Mouse (Mus musculus) megakaryocyte-erythroid progenitor cell, adult 5-6 weeks (primary cell): ENCODE results near the gene Arhgef18. TPM values are rescaled to one million over a fixed set of nuclear protein-coding genes. Genes with fewer than 3 reads are reported as not detected.

Experiments used
- ATAC-seq: replicated peaks from 2 replicates; pipeline ENCODE4 v1.8.0; 2016; ENCODE audit warnings: mild to moderate bottlenecking, inconsistent platforms; ENCODE audit not compliant: severe bottlenecking, poor library complexity, low FRiP score, low TSS enrichment
- total RNA-seq, 2 experiments: library from RNA; stranded (forward) in 1 of 2; stranded (reverse) in 1 of 2; fragments of 200-1000, 215-1000 nt in 1 of 2; fragments of >200 nt in 1 of 2; fragmentation: Nextera tagmentation in 1 of 2; gene quantifications; 2 replicates each; pipeline ENCODE4 v1.2.3; 2014 to 2017

Gene Arhgef18
- total RNA-seq, 2 experiments from 2014 or later = 10.3 to 17.3 TPM

DNA sequence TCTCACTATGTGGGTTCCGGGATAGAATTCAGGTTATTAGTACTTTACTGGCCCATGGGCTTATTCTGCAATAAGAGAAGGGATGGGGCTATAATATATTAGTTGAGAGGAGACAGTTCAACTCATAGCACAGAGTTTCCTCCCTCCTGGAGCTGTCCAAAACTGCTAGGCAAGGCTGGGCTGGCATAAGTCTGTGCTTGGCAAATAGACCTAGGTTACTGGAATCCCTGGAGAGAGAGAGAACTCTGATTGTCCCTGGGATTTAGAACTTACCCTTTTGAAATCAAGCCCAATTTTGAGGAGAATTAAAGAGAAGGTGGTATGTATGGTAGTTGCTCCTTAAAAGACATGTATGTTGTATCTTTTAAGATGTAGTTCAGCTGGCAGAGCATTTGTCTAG lies 3.3 kb upstream of the Arhgef18 start:
- no peak for ATAC-seq

DNA sequence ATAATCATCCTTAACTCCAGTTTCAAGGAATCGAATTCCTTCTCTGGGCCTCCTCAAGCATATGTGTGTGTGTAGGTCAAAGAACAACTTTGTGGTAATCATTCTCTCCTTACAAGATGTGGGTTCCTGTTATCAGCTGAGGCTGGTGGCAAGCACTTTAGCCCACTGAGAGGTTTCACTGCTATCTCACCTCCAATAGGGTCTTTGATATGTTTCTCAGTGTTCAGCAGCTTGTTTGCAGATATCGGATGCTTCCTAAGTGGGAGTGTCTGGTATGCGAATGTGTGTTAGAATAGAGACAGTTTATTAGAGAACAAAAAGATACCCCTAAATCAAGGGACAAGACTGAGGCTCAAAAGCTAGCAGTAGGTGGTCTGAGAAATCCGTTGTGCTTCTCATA lies 513 bp upstream of the Arhgef18 start:
- peak; percentile 75 for ATAC-seq

DNA sequence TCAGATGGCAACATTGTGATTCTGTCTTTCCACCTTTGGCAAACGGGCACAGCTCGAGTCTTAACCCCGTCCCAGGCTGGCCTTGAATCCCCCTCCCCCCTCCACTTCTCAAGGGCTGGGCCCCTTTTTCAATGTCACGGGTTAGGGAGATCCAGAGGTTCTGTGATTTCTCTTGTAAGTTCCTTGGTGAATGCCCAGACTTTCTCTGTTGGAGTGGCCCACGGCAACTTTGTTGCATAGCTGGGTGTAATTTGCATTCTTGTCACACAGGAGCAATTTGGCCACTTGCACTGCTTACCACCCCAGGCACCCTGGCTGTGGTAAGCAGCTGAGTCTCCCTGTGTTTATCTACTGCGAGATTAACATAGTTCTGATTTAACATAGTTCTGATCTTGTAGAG lies 1.8 kb downstream of the Arhgef18 start:
- no peak for ATAC-seq

DNA sequence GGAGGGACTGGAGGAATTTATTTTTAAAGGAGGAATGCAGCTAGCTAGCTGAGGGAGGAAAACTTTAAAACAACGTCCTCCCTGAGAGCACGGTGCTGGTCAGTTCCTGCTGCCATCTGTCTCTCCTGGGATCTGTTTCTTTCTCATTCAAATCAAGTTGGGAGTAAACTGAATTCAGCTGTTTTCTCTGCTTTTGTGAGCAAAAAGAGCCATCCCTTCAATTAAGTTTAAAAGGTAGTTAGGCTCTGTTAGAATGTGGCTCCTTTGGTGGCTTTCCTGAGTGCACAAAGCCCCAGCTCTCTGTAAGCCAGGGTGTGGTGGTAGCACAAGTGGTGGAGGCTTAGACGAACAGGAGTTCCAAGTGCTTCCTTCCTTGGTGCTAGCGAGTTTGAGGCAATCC lies 2.4 kb downstream of the Arhgef18 start:
- ATAC-seq = no peak

DNA sequence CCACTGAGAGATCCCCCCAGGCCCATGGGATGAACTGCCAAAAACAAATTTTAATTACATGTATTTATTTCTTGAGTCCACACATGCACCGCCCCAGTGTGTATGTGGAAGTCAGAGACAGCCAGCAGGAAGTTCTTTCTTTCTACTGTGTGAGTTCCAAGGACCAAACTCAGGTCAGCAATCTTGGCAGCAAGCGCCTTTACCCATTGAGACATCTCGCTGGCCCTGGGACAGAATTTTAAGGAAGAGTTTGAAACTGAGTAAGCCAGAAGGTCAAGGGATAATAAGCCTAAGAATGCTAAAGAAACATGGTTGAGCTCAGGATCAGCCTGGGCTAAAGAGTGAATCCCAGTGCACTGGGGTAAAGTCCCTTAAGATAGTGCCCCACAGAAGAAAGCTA lies 4.8 kb downstream of the Arhgef18 start:
- no peak for ATAC-seq

DNA sequence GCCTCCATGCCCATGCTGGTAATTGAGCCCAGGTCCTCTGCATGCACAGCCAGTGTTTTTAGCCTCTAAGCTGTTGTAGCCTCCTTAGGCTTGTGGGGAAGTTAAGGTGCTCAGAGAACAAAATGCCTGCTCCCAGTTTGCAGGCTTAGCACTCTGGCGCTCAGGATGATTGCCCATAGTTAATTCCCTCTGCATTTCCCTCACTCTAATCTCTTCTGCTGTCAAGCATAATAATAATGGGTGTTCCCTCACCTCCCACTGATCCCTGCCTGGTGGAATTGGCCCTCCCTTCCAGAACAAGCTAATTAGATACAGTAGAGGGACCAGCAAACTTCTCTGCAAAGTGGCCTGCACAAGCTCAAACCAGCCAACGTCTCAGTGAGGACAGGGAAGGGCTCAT lies 7.7 kb downstream of the Arhgef18 start:
- no peak for ATAC-seq

DNA sequence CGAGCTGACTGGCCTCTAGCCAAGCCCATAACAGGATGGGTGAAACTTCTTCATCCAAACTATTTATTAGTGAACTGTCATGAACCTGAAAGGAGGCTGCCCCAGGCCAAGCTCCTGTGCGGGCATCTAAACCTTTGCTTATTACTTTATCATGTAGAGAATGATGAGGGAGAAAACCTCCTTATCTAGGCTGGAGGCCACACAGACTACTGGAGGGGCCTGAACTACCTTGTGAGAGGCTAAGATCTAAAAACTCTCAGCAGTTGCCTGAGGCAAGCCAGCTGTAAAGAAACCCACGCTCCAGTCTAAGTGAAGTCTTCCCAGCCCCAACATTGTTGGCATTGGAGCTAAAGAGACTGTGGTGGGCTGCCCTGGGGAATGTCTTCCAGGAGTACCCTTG lies 14.6 kb downstream of the Arhgef18 start:
- peak; percentile 53 for ATAC-seq

DNA sequence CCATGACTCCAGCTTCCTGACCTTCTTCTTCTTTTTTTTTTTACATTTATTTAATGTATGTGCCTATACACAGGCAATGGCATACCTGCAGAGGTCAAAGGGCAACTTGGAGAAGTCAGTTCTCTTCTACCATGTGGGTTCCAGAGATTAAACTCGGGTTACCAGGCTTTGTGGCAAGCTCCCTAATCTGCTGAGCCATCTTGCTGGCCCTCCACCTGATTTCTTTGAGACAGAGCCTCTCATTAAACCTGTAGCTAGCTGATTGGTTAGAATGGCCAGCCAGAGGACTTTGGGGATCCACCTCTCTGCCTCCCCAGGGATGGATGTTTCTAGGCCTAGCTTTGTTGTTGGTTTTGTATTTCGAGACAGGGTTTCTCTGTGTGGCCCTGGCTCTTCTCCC lies 18.3 kb downstream of the Arhgef18 start:
- peak; percentile 60 for ATAC-seq

DNA sequence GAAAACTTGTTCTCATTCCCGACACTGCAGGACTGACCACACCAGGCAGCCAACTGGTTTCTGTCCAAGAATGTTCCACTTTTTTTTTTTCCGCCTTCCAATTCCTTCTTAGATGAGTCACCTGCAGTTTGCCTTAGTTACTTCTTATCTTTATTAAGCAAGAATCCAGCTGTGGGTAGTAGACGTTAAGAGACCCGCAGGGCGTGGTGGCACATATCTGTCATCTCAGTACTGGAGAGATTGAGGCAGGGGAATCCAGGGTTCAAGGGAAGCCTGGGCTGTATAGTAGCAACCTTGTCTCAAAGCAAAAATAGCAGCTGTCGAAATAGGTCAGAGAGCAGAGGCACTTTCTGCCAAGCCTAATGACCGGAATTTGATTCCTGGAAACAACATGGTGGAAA lies 19.1 kb downstream of the Arhgef18 start:
- ATAC-seq = peak; percentile 80

DNA sequence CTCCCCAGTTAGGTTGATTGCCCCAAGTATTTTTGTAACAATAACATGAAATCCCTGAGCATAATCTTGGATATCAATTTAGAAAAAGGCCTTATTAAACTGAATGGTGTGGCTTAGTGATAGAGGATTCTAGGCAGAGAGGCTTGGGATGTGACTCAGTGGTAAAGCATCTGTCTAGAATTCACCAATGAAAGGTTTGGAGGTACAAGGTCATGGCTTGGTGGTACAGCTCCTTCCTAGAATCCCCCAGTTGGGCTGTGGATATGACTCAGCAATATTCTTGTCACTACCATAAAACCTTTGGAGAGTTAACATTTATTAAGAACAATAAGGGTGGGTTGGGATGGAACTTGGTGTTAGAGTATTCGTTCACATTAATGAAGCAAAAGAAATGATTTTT lies 20.0 kb downstream of the Arhgef18 start:
- no peak for ATAC-seq

DNA sequence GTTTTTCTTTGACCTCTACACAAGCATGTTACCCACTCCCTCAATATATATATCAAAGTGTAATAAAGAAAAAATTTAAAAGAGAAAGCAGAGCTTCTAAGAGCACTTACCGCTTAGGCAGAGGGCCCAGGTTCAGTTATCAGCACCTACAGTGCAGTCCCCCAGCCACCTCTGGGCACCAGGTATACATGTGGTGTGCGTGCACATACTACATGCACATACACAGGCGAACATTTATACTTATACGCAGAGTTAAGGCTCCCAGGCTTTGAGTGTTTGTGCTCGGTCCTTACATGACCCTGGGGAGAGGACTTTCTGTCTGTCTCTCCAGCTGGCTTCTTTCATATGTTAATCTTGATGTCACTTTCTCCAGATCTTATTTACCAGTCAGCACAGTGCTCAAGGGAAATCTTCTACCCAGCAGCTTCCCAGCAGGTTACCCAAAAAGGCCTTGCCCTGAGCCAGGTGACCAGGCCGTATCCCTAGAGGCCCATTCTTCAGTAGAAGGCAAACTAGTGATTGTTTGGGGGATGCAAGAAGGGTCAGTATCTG lies 21.9 kb downstream of the Arhgef18 start:
- no peak for ATAC-seq

DNA sequence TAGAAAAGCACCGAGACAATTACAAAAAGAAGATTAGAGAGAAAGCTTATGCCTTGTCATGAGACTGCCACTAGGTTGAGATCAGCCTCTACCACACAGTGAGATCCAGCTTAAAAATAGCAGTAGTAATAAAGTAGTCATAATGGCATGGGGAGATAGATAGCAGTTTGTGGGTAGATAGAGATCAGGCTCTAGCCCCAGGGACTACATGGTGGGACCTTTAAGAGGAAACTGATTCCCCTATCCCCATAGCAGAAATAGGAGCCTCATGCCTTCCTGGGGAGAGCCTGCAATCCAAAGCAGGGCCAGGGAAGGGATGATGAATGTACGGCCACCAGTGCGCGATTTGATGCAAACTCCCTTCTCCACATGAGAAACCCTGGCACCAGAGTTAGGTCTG lies 22.5 kb downstream of the Arhgef18 start:
- ATAC-seq = no peak

DNA sequence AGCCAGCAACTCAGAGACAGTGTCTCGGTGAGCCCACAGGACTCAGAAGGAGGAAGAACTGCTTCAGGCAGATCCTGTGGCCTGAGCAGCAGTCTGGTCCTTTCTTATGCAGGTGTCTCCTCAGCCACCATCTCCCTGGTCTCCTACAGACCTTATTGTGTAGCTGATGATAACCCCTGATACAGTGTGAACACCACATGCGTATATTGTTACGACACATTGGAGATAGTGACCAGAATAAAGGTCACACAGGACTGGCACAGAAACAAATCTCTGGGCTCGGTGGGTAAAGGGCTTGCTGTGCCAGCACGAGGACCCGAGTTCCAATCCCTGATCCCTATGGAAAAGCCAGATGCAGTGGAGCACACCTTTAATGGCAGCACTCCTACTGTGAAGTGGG lies 22.9 kb downstream of the Arhgef18 start:
- no peak for ATAC-seq

DNA sequence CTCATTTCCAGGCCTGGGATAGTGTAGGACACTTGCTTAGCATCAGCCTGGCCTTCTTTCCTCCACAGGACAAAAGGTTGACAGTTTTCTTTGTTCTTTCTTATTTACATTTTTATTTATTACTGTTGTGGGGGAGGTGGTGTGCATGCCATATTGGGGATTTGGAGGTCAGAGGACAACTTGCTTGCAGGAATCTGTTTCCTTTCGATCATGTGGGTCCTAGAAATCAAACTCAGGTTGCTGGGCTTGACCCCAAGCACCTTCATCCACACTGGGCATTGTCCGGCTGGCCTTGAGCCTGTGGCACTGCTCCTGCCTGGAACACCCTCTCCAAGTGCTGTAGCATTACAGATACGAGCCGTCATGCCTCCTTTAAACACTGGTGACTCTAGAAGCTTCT lies 24.0 kb downstream of the Arhgef18 start:
- no peak for ATAC-seq

DNA sequence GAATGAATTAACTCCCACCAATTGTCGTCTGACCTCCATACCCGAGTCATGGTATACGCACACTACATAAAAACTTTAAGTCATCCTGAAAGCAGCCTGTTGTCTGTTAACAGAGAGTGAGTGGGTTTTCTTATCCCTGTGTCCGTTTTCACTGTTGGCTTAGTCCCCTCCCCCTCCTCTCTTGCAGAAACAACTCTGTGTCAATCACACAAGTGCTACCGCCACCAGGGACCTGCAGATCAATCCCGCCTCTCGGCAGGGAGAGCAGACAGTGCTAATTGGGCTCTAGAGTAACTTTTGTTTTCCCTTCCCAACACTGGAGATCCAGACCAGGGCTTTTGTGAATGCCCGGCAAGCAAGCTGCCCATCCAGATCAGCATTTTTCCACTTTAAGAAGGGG lies 24.6 kb downstream of the Arhgef18 start:
- no peak for ATAC-seq

DNA sequence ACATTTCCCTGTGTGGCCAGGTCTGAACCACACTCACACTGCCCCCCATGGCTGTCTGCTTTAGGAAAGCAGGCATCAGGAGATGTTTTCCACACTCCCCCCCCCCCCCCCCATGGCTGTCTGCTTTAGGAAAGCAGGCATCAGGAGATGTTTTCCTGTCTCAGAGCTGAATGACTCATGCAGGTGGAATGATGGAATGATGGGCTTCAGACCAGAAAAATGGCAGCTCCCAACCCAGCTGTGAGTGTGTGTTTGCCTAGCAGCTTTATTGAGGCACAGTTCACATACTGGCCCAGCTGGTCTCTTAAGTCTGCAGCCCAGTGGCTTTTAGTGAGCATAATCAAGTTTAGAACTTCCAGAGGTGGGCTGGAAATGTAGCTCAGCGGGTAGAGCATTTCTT lies 25.3 kb downstream of the Arhgef18 start:
- ATAC-seq = no peak

DNA sequence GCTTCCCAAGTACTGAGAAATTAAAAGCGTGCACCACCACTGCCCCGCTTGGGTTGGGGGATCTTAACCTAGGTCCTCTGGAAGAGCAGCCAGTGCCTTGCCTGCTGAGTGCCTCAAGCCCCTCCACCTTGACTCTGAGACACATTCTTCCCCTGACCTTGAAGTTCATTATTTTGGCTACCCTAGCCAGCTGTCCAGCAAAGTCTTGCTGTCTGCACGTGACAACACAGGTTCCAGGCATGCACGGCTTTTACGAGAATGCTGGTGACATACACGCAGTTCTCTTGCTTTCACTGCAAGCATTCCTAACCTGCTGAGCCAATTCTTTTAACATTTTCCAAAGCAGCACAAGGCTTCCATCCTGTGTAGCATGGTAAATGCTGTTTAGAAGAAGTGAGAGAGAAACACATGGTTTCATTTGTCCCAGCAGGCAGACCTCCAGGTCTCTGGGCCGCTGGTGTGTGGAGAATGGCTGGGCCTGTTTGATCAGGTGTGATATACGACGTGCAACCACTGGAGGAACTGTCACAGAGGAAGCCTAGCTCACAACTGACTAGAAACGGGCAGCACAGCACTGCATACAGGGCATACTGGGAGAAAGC lies 27.4 kb downstream of the Arhgef18 start:
- ATAC-seq = no peak

DNA sequence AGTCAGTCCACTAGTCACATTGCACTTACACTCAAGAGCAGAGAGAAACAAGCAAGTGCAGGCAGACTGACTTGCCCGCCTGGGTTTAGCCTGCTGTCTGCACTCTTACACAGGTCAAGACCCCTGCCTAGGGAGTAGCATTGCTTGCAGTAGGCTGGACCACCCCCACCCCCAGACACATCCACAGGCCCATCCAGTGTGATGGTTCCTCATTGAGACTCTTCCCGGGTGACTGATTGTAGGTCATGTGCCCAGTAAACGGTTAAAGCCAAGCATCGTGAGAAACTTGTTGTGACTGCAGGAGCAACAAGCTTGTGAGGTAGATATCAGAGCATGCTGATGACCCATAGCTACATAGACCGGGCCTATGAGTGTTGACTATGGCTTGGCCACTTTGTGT lies 28.7 kb downstream of the Arhgef18 start:
- ATAC-seq = no peak

DNA sequence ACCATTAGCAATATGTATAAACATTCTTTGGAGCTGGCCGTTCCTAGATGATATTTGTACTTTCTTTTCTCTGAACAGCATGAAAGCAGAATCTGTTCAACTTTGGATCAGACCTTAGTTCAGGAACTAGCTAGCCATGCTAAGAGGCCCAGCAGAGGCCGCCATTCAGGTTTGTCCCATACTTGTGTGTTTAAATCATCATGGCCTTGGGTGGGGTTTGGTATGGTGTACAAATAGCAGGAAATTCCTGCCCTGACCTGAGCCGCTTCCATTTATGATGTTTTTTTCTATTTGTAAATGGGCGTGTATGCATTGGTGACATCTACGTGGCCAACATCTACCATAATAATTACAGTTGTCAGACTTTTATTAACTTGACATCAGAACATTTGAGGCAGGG lies 32.4 kb downstream of the Arhgef18 start:
- no peak for ATAC-seq

DNA sequence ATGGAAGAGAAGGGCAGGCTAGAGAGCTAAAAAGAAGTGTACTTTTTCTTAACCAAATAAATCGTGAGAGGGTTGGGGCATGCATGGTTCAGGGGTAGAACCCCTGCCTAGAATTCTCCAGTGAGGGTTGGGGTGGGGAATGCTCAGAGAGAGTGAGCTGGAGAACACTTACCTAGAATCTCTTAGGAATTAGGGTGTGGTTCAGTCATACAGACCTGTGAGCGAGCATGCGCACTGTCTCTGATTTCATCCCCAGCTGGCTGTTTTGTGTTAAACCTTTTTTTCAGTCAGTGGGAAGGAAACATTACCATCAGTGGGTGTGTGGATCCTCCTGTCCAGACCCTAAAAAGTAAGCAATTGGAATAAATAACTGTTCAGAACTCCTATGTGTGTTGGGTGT lies 33.4 kb downstream of the Arhgef18 start:
- ATAC-seq = no peak

DNA sequence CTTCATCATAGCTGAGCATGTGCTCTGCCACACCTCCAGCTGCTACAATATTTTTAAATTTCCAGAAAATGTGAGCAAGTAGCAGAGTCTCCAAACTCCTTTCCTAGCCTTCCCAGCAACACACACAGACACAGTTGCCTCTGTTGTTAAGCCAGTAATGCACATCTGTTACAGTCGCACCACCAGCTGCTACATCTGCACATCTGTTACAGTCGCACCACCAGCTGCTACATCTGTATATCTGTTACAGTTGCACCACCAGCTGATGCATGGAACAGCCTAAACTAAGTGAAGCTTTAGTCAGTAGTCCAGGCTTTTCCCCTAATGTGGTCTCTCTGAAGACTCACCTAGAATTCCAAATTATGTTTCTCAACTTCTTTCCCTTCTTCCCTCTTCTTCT lies 35.6 kb downstream of the Arhgef18 start:
- no peak for ATAC-seq

DNA sequence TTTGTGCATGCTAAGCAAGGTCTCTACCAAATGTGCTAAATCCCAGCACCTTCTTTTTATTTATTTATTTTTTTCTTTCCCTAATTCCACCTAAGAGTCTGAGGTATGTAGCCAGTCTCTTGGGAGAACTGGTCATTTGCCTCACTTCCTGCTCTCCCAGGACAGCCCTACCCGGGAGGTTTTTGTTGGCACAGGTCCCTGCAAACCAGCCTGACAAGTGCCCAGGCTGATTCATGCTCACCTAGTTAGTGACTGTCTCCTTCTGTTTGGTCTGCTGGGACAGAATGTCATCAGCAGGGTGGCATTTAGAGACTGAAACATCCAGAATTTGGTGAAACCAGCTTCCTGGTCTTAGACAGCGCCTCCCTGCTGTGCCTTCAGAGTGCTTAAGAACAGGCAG lies 37.2 kb downstream of the Arhgef18 start:
- ATAC-seq = no peak
